Mouse (Mus musculus): ENCODE data around the gene Wipf2. TPM values are rescaled to one million over a fixed set of nuclear protein-coding genes. Genes with fewer than 3 reads are reported as not detected.
"Not testable (repeated sequence)": the region's sequence is repeated elsewhere in the genome, so short reads cannot be mapped to it uniquely, and the experiment has no call there.

The Wipf2 gene
- polyA plus RNA-seq (2021) = 11.2 TPM

GRCm38 (mm10) chr11:98863028-98863750 lies at the start of gene Wipf2:
Gene Wipf2, plus strand, starts transcription at chr11:98863638.
- ChIA-PET CTCF (interaction anchor here (1.1 to 1.8 kb wide), 5 partner anchors 9 to 49 kb away, joined by 3 to 5 read pairs (median 4); no protein-coding TSS in a partner anchor), POLR2A (interaction anchor here (1.5 kb wide), 1 partner anchor 44 kb away, joined by 4 read pairs; the partner anchor contains the start of gene Cdc6)
- ATAC-seq (peak; percentile 60), DNase-seq (ENCODE audit: low read depth, low spot score) (peak; percentile 65)
- in situ Hi-C loops (cut with MboI; ENCODE audit: low pct_unique_long_range_greater_than_20kb) = loop anchor here (25.0 kb wide), 1 partner anchor 799 kb away; the partner anchor contains the start of genes Gm11555, Gm11563 and Krtap4-6
- H3K27me3 ChIP-seq = no peaks in the 10 kb centered on the region
- peak; percentile 74 for TF ChIP-seq CTCF (IDR thresholded peaks at IDR 0.05)

GRCm38 (mm10) chr11:98816706-98817239 lies 46.7 kb upstream of the Wipf2 start:
- DNase-seq (ENCODE audit: low read depth, low spot score) (no peak), ATAC-seq (no peak)
- H3K27me3 ChIP-seq = no peaks in the 10 kb centered on the region
- ChIA-PET POLR2A (no interaction called here), CTCF (no interaction called here)
- in situ Hi-C loops (cut with MboI; ENCODE audit: low pct_unique_long_range_greater_than_20kb) = no loop called here
- no peak for TF ChIP-seq CTCF (IDR thresholded peaks at IDR 0.05)

- no peaks in the 10 kb centered on the region for H3K27me3 ChIP-seq
- DNase-seq (ENCODE audit: low read depth, low spot score) (no peak), ATAC-seq (no peak)
- in situ Hi-C loops (cut with MboI; ENCODE audit: low pct_unique_long_range_greater_than_20kb) = no loop called here
- CTCF ChIA-PET = interaction anchor here (2.0 kb wide), 1 partner anchor 34 kb away, joined by 6 read pairs; no protein-coding TSS in a partner anchor
- POLR2A ChIA-PET = no interaction called here
- no peak for TF ChIP-seq CTCF (IDR thresholded peaks at IDR 0.05)
These were observed 42.5 kb upstream of the Wipf2 start for GRCm38 (mm10) chr11:98820968-98821367.

GRCm38 (mm10) chr11:98826071-98826470 lies 37.4 kb upstream of the Wipf2 start:
- POLR2A ChIA-PET; H3K27me3 ChIP-seq; ATAC-seq; CTCF ChIA-PET; DNase-seq (ENCODE audit: low read depth, low spot score); in situ Hi-C loops (cut with MboI; ENCODE audit: low pct_unique_long_range_greater_than_20kb): not testable (repeated sequence)

- ChIA-PET POLR2A (no interaction called here), CTCF (no interaction called here)
- no peak for TF ChIP-seq CTCF (IDR thresholded peaks at IDR 0.05)
- DNase-seq (ENCODE audit: low read depth, low spot score) (no peak), ATAC-seq (no peak)
- no peaks in the 10 kb centered on the region for H3K27me3 ChIP-seq
- in situ Hi-C loops (cut with MboI; ENCODE audit: low pct_unique_long_range_greater_than_20kb) = no loop called here
These were observed 35.6 kb upstream of the Wipf2 start for GRCm38 (mm10) chr11:98827877-98828276.

GRCm38 (mm10) chr11:98829091-98829775 lies 34.2 kb upstream of the Wipf2 start:
- no peaks in the 10 kb centered on the region for H3K27me3 ChIP-seq
- ChIA-PET POLR2A (no interaction called here), CTCF (interaction anchor here (1.0 to 1.6 kb wide), 7 partner anchors 10 to 118 kb away, joined by 3 to 5 read pairs (median 5); no protein-coding TSS in a partner anchor)
- TF ChIP-seq CTCF (IDR thresholded peaks at IDR 0.05) = peak; percentile 76
- in situ Hi-C loops (cut with MboI; ENCODE audit: low pct_unique_long_range_greater_than_20kb) = no loop called here
- ATAC-seq (no peak), DNase-seq (ENCODE audit: low read depth, low spot score) (no peak)

- DNase-seq (ENCODE audit: low read depth, low spot score) (no peak), ATAC-seq (no peak)
- ChIA-PET POLR2A (no interaction called here), CTCF (interaction anchor here (0.6 to 1.6 kb wide), 8 partner anchors 10 to 119 kb away, joined by 3 to 5 read pairs (median 4); no protein-coding TSS in a partner anchor)
- in situ Hi-C loops (cut with MboI; ENCODE audit: low pct_unique_long_range_greater_than_20kb) = no loop called here
- no peaks in the 10 kb centered on the region for H3K27me3 ChIP-seq
- TF ChIP-seq CTCF (IDR thresholded peaks at IDR 0.05) = no peak
These were observed 33.6 kb upstream of the Wipf2 start for GRCm38 (mm10) chr11:98829875-98830274.

GRCm38 (mm10) chr11:98835296-98835695 lies 28.1 kb upstream of the Wipf2 start:
- POLR2A ChIA-PET = interaction anchor here (0.6 to 0.7 kb wide), 2 partner anchors 16 to 26 kb away, joined by 4 to 5 read pairs; no protein-coding TSS in a partner anchor
- in situ Hi-C loops (cut with MboI; ENCODE audit: low pct_unique_long_range_greater_than_20kb) = no loop called here
- DNase-seq (ENCODE audit: low read depth, low spot score) (no peak), ATAC-seq (no peak)
- CTCF ChIA-PET = no interaction called here
- H3K27me3 ChIP-seq = no peaks in the 10 kb centered on the region
- no peak for TF ChIP-seq CTCF (IDR thresholded peaks at IDR 0.05)

- ATAC-seq (no peak), DNase-seq (ENCODE audit: low read depth, low spot score) (no peak)
- CTCF ChIA-PET = no interaction called here
- H3K27me3 ChIP-seq = no peaks in the 10 kb centered on the region
- in situ Hi-C loops (cut with MboI; ENCODE audit: low pct_unique_long_range_greater_than_20kb) = no loop called here
- POLR2A ChIA-PET = interaction anchor here (0.7 kb wide), 1 partner anchor 27 kb away, joined by 4 read pairs; no protein-coding TSS in a partner anchor
- no peak for TF ChIP-seq CTCF (IDR thresholded peaks at IDR 0.05)
These were observed 27.7 kb upstream of the Wipf2 start for GRCm38 (mm10) chr11:98835725-98836124.

- no peak for TF ChIP-seq CTCF (IDR thresholded peaks at IDR 0.05)
- no peaks in the 10 kb centered on the region for H3K27me3 ChIP-seq
- ChIA-PET POLR2A (interaction anchor here (1.0 kb wide), 1 partner anchor 48 kb away, joined by 3 read pairs; no protein-coding TSS in a partner anchor), CTCF (no interaction called here)
- ATAC-seq (no peak), DNase-seq (ENCODE audit: low read depth, low spot score) (no peak)
- in situ Hi-C loops (cut with MboI; ENCODE audit: low pct_unique_long_range_greater_than_20kb) = no loop called here
These were observed 27.3 kb upstream of the Wipf2 start for GRCm38 (mm10) chr11:98836128-98836527.

All from Patski (cell line).